Mouse (Mus musculus) midbrain, embryonic 11.5 days (tissue): ENCODE data around the gene Hrc. TPM values are rescaled to one million over a fixed set of nuclear protein-coding genes. Genes with fewer than 3 reads are reported as not detected.
A peak's percentile ranks its signal among the peaks of the same experiment; 100 is the strongest.

Experiments used
- ATAC-seq: fragments of 200-750 bp; cut with Nextera tagmentation; 2 replicates; pipeline ENCODE4 v1.8.0; 2017; ENCODE audit warnings: moderate TSS enrichment, moderate library complexity; ENCODE audit not compliant: low FRiP score
- DNase-seq: peaks from one replicate; pipeline ENCODE4 v3.0.0; 2015; ENCODE audit warnings: low spot score; ENCODE audit errors: missing footprints
- H3K27ac ChIP-seq: fragments of 300-500 bp; sonication (generic); 2 replicates; pipeline ENCODE4 v1.5.1; 2014; ENCODE audit warnings: low read depth, low read length
- H3K27me3 ChIP-seq: fragments of 300-500 bp; sonication (generic); 2 replicates; pipeline ENCODE4 v1.6.1; 2014; ENCODE audit warnings: mild to moderate bottlenecking, low read length, moderate library complexity, mixed read lengths; ENCODE audit not compliant: control insufficient read depth, insufficient read depth
- H3K36me3 ChIP-seq: fragments of 300-500 bp; sonication (generic); 2 replicates; pipeline ENCODE4 v1.6.1; 2014; ENCODE audit warnings: mild to moderate bottlenecking, low read length, moderate library complexity, mixed read lengths; ENCODE audit not compliant: control insufficient read depth, insufficient read depth
- H3K4me1 ChIP-seq: fragments of 300-500 bp; sonication (generic); 2 replicates; pipeline ENCODE4 v1.6.1; 2014; ENCODE audit warnings: low read length; ENCODE audit not compliant: control insufficient read depth, insufficient read depth
- H3K4me2 ChIP-seq: fragments of 300-500 bp; sonication (generic); 2 replicates; pipeline ENCODE4 v1.6.1; 2014; ENCODE audit warnings: mild to moderate bottlenecking, moderate library complexity
- H3K4me3 ChIP-seq: fragments of 300-500 bp; sonication (generic); 2 replicates; pipeline ENCODE4 v1.5.1; 2014; ENCODE audit warnings: low read depth, low read length
- H3K9ac ChIP-seq: fragments of 300-500 bp; sonication (generic); 2 replicates; pipeline ENCODE4 v1.6.1; 2014; ENCODE audit warnings: low read length
- H3K9me3 ChIP-seq: fragments of 300-500 bp; sonication (generic); 2 replicates; pipeline ENCODE4 v1.6.1; 2016; ENCODE audit warnings: low read length; ENCODE audit not compliant: control insufficient read depth
- WGBS: fragments of 180-500 bp; shearing (Covaris S2); extraction: QIAGEN DNeasy Blood & Tissue Kit; methylation state at CpG from one replicate; pipeline ENCODE4 v1.1.7; 2014; 5-methylcytosine and 5-hydroxymethylcytosine counted together
- polyA plus RNA-seq: library from polyadenylated mRNA; unstranded; fragments of >200 nt; fragmentation: Nextera tagmentation; extraction: Ambion mirVana; gene quantifications from 2 replicates; pipeline ENCODE4 v1.2.1, GENCODE M21; 2014

Gene Hrc
- polyA plus RNA-seq, 1 experiment from 2014 or later: 0.11 TPM

- Histone ChIP-seq H3K4me2 (no peak overlapping the region), H3K4me3 (no peak overlapping the region), H3K4me1 (peaks cover 12% of the 10 kb centered on the region), H3K9me3 (no peaks in the 10 kb centered on the region), H3K27ac (no peak overlapping the region), H3K9ac (peak overlapping the region; percentile 16; the same call in 1 of the 2 replicates), H3K27me3 (no peaks in the 10 kb centered on the region), H3K36me3 (no peaks in the 10 kb centered on the region)
- WGBS: 66% methylated on average over 15 of the region's 15 CpGs
- DNase-seq (no peak), ATAC-seq (peak; percentile 25; the same call in 1 of the 2 replicates)
Measured at GRCm38 (mm10) chr7:45308551-45309240, 26.4 kb upstream of the Hrc start.

- H3K27ac ChIP-seq: no peak overlapping the region
- H3K36me3 ChIP-seq: no peaks in the 10 kb centered on the region
- no peaks in the 10 kb centered on the region for H3K9me3 ChIP-seq
- H3K9ac ChIP-seq: peak overlapping the region; percentile 24; the same call in 1 of the 2 replicates
- H3K27me3 ChIP-seq: no peaks in the 10 kb centered on the region
- H3K4me3 ChIP-seq: no peak overlapping the region
- peaks cover 12% of the 10 kb centered on the region for H3K4me1 ChIP-seq
- WGBS: 12% methylated on average over 9 of the region's 9 CpGs
- peak; percentile 49; the same call in 1 of the 2 replicates for ATAC-seq
- DNase-seq: peak; percentile 96
- no peak overlapping the region for H3K4me2 ChIP-seq
Measured at GRCm38 (mm10) chr7:45309455-45309854, 25.6 kb upstream of the Hrc start.

GRCm38 (mm10) chr7:45312023-45312422 is 23.1 kb upstream of the Hrc start:
- ATAC-seq (no peak), DNase-seq (no peak)
- peaks cover 3% of the 10 kb centered on the region; the same call in 1 of the 2 replicates for H3K4me1 ChIP-seq
- 75% methylated on average over 8 of the region's 8 CpGs for WGBS
- no peaks in the 10 kb centered on the region for H3K27me3 ChIP-seq
- H3K27ac ChIP-seq: no peak overlapping the region
- no peak overlapping the region for H3K9ac ChIP-seq
- H3K4me2 ChIP-seq: no peak overlapping the region
- H3K36me3 ChIP-seq: no peaks in the 10 kb centered on the region
- no peaks in the 10 kb centered on the region for H3K9me3 ChIP-seq
- H3K4me3 ChIP-seq: no peak overlapping the region

GRCm38 (mm10) chr7:45312686-45313453 is 22.2 kb upstream of the Hrc start:
- WGBS: 39% methylated on average over 10 of the region's 10 CpGs
- H3K27ac ChIP-seq: no peak overlapping the region

GRCm38 (mm10) chr7:45313495-45313894 is 21.6 kb upstream of the Hrc start:
- 52% methylated on average over 9 of the region's 9 CpGs for WGBS
- H3K9me3 ChIP-seq: no peaks in the 10 kb centered on the region
- DNase-seq (no peak), ATAC-seq (no peak)
- H3K27ac ChIP-seq: no peak overlapping the region
- no peaks in the 10 kb centered on the region for H3K36me3 ChIP-seq
- no peaks in the 10 kb centered on the region for H3K27me3 ChIP-seq
- H3K4me1 ChIP-seq: peaks cover 3% of the 10 kb centered on the region; the same call in 1 of the 2 replicates
- H3K4me2 ChIP-seq: no peak overlapping the region
- H3K4me3 ChIP-seq: no peak overlapping the region
- no peak overlapping the region for H3K9ac ChIP-seq

More at GRCm38 (mm10) chr7:45312686-45313453, 22.2 kb upstream of the Hrc start:
- Histone ChIP-seq H3K4me2 (no peak overlapping the region), H3K27me3 (no peaks in the 10 kb centered on the region), H3K9me3 (no peaks in the 10 kb centered on the region), H3K36me3 (no peaks in the 10 kb centered on the region), H3K4me3 (no peak overlapping the region), H3K9ac (no peak overlapping the region), H3K4me1 (peaks cover 3% of the 10 kb centered on the region; the same call in 1 of the 2 replicates)
- DNase-seq: no peak
- no peak for ATAC-seq

GRCm38 (mm10) chr7:45315182-45315701 is 19.8 kb upstream of the Hrc start:
- H3K4me1 ChIP-seq: no peaks in the 10 kb centered on the region
- WGBS: 85% methylated on average over 10 of the region's 10 CpGs

GRCm38 (mm10) chr7:45316536-45316935 is 18.6 kb upstream of the Hrc start:
- H3K27ac ChIP-seq: no peak overlapping the region
- no peaks in the 10 kb centered on the region for H3K4me1 ChIP-seq
- no peak for ATAC-seq
- no peak overlapping the region for H3K4me2 ChIP-seq
- H3K36me3 ChIP-seq: no peaks in the 10 kb centered on the region
- no peak overlapping the region for H3K9ac ChIP-seq
- WGBS: 90% methylated on average over 14 of the region's 14 CpGs
- no peaks in the 10 kb centered on the region for H3K27me3 ChIP-seq
- DNase-seq: no peak
- H3K4me3 ChIP-seq: no peak overlapping the region
- H3K9me3 ChIP-seq: no peaks in the 10 kb centered on the region

More at GRCm38 (mm10) chr7:45315182-45315701, 19.8 kb upstream of the Hrc start:
- ATAC-seq: no peak
- H3K9me3 ChIP-seq: no peaks in the 10 kb centered on the region
- no peak for DNase-seq
- no peak overlapping the region for H3K27ac ChIP-seq
- H3K27me3 ChIP-seq: no peaks in the 10 kb centered on the region
- no peak overlapping the region for H3K4me3 ChIP-seq
- no peaks in the 10 kb centered on the region for H3K36me3 ChIP-seq
- no peak overlapping the region for H3K9ac ChIP-seq
- H3K4me2 ChIP-seq: no peak overlapping the region

GRCm38 (mm10) chr7:45322245-45322644 is 12.8 kb upstream of the Hrc start:
- Histone ChIP-seq H3K4me2 (no peak overlapping the region), H3K9ac (no peak overlapping the region), H3K4me1 (no peaks in the 10 kb centered on the region), H3K9me3 (no peaks in the 10 kb centered on the region), H3K27ac (no peak overlapping the region), H3K4me3 (no peak overlapping the region), H3K36me3 (no peaks in the 10 kb centered on the region), H3K27me3 (no peaks in the 10 kb centered on the region)
- ATAC-seq: no peak
- WGBS: 89% methylated on average over 4 of the region's 4 CpGs
- no peak for DNase-seq

GRCm38 (mm10) chr7:45323069-45323468 is 12.0 kb upstream of the Hrc start:
- no peak overlapping the region for H3K9ac ChIP-seq
- no peak overlapping the region for H3K4me2 ChIP-seq
- 92% methylated on average over 5 of the region's 5 CpGs for WGBS
- DNase-seq (no peak), ATAC-seq (no peak)
- H3K4me1 ChIP-seq: no peaks in the 10 kb centered on the region
- H3K9me3 ChIP-seq: no peaks in the 10 kb centered on the region
- no peaks in the 10 kb centered on the region for H3K27me3 ChIP-seq
- no peak overlapping the region for H3K4me3 ChIP-seq
- H3K27ac ChIP-seq: no peak overlapping the region
- H3K36me3 ChIP-seq: no peaks in the 10 kb centered on the region
